Mouse (Mus musculus) mesoderm, embryonic 11.5 days (tissue): ENCODE data around the gene Hoxc11.

Source experiments
- DNase-seq: peaks from one replicate; pipeline ENCODE4 v3.0.0-alpha.2; 2012; ENCODE audit warnings: low read depth, low spot score

Hoxc11 gene

DNA sequence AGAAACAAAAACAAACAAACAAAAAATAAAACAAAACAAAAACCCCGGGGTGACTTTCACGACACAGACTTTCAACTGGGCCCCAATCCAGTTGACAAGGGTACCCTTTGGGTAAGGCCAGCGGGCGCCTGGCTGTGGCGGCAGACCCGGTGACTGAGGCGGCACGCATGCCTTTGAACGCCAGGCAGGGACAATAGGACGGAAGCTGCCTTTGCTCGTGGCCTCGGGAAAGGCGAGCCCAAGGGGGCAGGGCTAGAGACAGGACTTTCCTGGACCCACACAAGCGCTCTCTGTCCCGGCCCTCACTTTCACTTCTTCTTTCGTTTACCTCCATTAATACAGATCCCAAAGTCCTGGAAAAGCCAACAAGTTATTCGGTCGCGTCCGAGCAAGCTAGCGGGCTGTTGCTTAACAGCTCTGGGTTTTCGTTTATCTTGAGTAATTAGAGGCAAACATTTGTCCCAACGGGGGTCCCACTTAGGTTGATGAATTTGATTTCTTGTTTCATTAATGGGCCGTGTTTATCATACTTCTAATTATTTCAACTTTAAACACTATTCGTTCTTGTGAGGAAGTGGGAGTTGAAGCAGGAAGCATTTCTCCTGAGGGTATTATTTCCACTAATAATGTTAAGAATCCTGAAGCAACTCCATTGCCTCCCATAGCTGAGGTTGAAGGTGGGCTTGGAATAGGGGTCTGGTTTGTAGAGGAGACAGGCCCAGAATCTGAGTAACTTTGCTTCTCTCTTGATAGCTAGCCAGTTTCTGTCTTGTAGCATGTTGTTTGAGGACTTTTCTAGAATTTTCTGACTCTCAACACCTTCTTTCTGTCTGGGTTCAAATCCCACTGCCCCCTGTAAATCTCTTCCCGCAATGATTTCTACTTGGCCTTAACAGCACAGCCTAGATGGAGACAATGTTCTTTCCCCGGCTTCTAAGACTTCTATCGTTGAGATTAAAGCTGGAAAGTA, 9.7 kb downstream of the Hoxc11 start:
- DNase-seq = no peak

DNA sequence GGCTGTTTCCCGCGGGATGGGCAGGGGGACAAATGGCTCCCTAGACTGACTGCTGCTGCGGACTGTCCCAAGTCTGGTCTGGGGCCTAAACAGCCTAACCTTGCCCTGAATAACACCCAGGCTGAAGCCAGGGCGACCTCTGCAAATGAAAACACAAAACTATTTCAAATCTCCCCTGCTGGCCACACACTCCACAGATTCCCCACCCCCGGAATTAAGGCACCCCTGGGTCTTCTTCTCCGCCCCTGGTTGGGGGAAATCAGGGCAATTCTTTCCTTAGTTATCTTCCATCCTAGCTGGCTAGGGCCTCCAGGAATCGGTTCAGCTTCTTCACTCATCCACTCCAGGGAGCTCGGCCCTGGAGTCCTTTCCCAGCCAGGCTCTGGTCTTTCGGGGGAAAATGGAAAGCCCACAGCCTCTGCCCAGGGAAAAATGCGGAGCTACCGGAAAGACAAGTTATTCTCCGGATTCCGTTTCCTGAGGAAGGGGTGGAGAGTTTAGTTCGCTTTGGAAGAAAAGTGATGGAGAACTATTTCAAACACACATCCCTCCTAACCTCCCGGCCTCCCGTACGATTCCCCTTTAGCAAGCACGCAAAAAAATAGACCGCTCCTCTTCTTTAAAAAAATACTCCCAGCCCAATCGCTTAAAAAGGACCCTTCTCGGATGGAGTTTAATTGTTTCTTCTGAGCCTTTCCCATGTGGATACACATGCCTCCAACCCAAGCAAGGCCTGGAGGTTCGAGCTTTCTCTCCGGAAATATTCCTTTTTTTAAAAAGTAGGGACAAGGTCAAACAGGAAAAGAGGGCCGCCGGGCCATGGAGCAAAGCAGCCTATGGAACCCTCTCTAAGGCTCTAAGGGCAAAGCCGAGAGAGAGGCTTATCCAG, 11.0 kb downstream of the Hoxc11 start:
- DNase-seq = no peak

DNA sequence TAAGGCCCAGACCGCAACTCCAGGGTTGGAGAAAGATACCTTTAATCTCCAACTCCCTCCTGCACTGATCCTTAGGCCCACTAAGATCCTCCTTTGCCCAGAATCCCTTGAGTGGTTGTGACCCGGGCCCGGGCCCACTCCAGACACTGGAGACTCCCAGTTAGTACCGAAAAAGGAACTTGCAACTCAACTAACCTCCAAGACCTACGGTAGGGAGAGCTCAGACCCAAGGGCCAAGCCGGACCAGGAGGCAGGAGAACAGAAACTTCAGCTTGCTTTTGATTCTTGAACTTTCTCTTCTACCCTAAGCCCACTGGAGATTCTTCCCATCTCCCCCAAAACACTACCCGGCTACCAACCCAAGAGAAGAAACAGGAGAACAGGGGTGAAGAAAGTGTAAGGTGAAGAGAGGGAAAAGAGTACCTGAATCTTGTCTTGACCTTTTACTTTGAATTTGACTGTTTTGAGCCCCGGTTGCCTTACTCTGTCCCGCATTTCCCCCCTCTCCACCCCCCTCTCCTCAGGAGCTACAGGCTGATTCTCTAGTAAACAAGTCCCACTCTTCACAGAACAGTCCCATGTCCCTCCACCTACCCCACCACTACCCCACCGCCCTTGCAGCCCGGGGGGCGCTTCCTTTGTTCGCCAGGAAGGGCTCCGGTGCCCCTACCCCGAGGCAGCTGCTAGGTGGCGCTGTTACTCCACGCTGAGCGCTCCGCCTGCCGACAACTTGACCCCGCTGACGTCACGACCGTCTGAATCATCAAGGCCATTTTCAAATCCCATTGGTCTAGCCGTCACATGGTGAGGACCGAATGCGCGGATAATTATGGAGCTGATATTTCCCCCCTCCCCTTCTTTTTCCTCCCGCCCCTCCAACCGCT, 11.9 kb downstream of the Hoxc11 start:
- peak; percentile 97 for DNase-seq

DNA sequence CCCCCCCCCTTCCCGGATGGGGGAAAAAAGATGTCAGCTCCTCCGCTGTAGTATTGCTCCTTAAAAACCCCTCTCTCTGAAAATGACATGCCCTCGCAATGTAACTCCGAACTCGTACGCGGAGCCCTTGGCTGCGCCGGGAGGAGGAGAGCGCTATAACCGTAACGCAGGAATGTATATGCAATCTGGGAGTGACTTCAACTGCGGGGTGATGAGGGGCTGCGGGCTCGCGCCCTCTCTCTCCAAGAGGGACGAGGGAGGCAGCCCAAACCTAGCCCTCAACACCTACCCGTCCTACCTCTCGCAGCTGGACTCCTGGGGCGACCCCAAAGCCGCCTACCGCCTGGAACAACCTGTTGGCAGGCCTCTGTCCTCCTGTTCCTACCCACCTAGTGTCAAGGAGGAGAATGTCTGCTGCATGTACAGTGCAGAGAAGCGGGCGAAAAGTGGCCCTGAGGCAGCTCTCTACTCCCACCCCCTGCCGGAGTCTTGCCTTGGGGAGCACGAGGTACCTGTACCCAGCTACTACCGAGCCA, 12.6 kb downstream of the Hoxc11 start, which contains the start of gene Hoxc10:
Hoxc10 (plus strand) TSS at position 21 of the 536 bp plus-strand sequence.
- no peak for DNase-seq

DNA sequence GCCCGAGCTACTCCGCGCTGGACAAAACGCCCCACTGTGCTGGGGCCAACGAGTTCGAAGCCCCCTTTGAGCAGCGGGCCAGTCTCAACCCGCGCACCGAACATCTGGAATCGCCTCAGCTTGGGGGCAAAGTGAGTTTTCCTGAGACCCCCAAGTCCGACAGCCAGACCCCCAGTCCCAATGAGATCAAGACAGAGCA, 13.0 kb downstream of the Hoxc11 start, which contains the start of gene Hoxc5:
Hoxc5 (plus strand) TSS at position 132 of the 199 bp plus-strand sequence.
- no peak for DNase-seq

DNA sequence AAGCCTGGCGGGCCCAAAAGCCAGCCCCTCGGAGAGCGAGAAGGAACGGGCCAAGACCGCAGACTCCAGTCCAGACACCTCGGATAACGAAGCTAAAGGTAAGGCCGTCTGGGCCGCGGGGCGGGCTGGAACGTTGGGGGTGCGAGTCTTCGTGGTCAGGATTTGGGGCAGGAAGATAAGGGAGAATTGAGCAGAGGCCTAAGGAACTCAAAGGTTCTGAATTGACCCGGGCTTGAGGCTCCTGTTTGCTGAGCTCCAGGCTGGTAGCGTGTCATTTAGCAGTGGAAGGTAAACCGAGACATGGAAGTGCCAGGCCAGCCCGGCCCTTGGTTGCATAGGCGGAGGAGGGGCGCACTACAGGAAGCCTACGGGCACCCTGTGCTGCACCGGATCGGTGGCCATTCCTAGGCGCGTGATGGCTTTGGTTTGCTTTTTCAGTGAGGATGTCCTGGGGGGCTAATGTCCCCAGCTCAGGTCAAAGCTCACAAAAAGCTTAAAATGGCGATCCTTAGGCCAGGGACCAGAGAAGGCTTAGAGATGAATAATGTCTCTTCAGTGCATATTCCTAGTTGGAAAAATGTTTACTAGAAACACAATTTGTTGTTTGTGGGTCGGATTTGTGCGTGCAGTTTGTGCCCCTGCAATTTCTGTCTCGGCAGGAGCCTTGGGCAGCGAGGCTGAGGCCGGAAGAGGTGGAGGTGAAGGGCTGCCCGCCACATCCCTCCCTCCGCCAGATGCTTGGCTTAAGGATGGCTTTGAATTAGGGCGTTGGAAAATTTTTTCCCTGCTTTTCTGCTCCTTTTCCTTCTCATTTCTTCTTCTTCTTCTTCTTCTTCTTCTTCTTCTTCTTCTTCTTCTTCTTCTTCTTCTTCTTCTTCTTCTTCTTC, 13.5 kb downstream of the Hoxc11 start:
- no peak for DNase-seq

DNA sequence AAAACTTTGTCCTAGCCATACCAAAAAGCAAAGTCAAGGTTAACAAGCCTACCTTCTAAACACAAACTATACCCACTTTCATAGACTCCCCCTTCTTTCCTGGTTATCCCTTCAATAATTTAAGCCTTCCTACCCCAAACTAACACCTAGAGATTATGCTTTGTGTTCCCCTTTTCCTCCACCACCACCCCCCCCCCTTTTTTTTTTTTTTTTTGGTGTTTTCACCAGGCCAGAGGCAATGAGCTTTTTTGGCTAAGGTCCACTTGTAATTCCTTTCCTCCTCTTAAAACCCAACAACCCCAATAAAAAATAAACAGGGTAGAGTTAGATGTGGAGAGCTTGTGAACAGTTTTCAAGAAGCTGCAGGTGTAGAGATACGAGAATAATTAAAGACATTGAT, 15.1 kb downstream of the Hoxc11 start:
- DNase-seq = no peak

DNA sequence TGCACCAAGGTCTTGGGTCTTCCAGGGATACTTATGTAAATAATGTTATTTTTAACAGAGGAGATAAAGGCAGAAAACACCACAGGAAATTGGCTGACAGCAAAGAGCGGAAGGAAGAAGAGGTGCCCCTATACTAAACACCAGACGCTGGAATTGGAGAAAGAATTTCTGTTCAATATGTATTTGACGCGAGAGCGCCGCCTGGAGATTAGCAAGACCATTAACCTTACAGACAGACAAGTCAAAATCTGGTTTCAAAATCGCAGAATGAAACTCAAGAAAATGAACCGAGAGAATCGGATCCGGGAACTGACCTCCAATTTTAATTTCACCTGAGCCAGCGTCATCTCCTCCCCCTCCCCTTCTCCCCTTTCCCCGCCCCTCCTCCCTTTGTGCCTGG, 16.5 kb downstream of the Hoxc11 start:
- no peak for DNase-seq

DNA sequence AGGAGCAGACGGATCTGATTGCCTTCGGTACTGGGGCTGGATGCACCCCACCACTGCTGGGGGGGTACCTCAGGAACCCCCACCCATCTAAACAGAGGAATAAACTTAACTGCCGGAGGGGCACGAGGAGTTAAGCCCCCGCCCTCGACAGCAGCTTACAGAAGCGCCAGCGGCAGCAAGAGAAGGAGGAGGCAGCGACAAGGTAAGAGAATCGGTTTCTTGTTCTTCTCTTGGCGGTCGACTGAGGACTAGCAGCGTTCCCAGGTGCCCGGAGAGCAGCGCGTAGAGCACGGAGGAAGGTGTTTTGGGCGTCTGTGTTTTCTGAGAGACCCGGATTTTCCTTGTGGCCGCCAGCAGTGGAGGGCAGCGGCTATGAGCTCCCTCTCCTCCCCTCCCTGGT, 18.0 kb downstream of the Hoxc11 start:
- no peak for DNase-seq

DNA sequence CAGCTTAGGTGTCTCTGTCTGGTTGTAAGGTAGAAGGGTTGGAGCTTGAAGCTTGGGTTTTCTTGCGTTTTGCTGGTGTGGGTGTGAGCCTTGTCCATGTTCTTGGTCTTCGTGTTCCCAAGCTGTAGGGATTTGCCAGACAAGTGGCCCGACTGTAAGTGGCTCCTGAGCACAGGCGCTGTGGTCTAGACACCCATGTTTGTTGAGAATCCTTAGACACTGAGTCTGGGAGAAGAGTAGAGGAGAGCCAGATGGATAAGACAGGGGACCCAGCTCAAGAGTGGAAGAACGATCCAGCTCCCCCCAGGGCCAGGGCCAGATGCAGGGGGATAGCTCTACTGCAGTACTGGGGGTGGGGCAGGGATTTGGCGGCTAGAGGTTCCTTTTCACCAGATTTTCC, 18.5 kb downstream of the Hoxc11 start:
- no peak for DNase-seq

DNA sequence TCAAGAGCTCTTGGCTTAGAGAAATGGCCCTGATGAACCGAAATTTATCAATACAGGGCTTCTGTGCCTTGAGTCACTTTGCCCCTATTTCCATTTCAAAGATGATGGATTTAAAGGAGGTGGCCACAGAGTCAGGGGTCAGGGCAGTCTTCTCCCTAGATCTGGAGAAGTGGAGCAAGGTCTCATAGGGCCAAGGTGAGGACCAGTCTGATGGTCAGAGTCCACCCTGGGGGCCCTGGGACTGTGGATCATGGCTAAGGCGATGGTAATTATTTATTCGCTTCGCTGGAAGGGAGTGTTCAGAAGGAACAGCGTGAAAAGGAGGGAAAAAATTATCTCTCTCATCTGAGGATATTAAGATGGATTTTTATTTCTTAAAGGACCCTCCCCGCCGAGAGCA, 20.8 kb downstream of the Hoxc11 start:
- DNase-seq = no peak

DNA sequence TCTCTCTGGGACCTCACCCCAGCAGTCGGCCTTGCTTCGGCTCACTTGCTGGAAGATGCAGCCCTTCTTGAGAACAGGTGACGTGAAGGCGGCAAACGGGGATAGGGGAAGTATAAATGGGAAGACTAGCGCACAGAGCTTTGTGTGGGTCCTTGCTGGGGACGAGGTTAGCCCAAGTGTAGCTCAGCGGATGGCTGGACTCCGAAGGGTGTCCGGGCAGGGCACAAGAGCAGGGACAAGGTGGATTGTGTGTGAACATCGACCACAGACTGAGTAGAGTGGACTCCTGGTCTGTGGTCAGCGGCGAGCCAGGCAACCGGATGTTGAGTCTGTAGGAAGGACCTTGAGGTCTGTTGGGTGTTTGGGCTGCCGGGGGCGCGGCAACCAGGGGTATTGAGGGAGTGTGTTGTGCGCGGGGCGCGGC, 21.5 kb downstream of the Hoxc11 start:
- DNase-seq = no peak

DNA sequence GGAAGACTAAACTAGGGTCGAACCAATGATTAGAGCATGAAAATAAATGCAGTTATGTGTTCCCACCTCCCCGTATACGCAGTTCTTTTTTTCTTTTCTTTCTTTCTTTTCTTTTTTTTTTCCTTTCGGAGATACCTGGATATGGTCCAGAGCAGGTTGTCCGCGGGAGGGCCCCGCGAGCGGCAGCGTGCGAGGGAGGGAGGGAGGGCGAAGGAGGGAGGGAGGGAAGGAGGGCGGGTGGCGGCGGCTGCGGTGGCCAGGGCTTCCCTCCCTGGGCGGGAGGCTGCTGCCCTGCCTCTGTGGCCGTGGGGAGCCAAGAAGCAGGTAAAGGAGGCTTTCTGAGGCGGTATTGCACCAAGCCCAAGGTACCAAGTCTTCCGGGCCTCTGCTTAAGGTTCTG, 21.9 kb downstream of the Hoxc11 start, which contains the start of gene Hoxc9:
Hoxc9 (plus strand) TSS at position 269 of the 400 bp plus-strand sequence.
- DNase-seq = no peak

DNA sequence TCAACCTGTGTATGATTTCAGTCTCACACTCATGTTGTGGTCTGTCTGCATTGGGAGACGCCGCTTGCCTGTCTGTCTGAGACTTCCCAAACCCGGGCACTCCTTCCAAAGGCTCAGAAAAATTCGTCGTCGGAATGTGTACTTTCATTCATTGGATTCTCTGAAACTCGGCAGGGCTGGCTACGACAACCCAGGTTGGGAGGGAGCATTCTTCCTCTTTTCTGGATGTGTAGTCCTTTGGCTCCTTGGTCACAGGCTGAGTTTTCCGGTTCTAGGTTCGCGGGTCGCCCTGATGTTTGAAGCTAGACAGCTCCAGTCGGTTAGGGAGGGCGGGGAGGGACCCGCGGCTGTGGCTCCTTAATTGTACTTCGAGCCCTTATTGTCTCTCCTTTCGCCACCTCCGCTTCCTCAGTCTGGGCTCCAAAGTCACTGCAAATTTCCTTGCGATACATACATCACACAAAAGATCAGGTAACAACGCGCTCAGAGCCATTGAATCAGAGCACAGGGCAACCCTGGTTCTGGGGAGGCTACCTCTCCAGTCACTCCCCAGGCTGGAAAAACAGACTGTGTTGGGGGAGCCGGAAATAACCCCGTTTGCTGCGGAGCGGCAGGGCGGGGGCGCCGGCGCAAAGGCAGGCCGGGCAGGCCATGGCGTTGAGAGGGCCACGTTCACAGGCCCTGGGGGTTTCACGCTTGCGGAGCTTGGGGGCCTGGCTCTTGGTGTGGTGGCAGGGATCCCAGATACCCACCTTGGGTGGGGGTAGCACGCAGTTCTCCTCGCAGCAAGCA, 22.6 kb downstream of the Hoxc11 start:
- no peak for DNase-seq

DNA sequence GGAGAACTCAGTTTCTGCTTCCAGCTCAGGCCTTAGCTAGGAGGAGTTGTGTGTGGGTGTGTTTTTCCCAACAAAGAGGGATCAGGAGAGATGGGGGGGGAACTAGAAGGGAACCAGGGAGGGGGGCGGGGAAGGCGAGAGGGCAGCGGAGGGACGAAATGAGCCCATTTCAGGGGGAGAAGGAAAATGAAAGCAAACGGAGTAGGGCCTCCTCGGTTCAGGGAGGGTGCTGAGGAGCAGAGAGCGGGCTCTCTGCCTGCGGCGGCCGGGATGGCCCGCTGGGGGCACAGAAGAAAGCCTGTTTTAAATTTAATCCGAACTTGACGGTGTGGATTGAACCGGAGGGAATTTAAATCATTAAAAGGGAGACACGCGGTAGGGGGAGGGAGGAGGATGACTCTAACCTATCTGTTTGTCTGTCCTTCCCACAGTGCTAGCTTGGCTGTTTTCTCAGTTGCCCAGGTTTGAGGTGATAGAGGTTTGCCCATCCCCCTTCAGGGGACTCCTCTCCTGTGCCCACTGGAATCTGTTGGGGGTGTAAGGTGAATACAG, 23.3 kb downstream of the Hoxc11 start:
- no peak for DNase-seq

DNA sequence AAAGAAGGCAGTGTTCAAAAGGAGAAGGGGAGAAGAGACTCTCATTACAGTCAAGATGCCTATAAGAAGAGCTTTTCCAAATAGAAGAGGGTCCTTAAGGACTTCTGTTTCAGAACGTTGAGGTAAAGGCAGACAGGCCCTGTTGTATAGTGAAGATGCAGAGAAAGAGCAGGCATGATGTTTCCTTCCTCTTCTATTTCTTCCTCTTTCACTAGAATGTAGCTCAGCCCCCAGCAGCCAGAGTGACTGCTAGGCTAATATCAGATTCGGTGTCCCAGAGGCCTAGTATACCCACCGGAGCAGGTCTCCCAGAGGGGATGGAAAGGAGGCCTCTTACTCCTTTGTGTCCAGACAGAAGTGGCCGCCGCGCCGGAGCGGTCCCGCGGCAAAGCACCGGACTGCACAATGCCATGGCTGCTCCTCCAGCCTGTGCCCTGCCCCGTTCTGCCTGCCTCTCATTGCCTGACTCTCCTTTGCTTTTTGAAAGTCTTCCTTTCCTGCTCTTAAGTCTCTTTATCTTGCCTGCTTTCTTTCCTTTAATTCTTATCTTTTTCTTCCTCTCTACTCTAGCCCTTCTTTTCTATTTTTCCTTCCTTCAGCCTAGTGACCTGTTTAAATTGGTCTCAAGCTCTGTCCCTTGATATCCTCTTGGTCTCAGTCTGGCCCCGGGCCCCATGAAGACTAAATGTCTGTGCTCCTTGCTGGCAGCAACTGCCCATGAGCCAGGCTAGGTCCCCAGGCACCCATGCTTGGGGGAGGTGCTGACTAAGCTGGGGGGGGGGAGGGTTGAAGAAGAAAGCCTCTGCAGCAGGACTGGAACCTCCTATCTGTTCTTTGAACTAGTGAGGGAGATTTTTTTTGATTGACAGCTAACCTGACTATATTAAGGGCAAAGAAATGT, 24.6 kb downstream of the Hoxc11 start:
- DNase-seq = no peak

DNA sequence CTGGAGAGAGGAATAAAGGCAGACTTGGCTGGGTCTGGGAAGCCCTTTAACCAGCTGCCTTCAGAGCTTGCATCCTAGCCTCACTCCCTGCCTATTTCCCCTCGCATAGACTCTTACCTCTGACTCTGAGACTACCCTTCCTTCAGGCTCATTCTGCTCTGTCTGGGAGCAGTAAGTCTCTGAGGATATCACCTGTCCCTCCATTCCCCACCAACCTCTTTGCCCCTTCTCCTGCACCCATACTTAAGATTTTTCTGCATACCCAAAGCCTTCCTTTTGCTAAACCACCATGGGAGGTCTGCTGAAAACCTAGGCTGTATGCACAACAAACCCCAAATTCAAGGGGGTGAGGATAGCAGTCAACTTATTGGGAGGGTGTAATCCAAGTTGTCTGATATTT, 25.7 kb downstream of the Hoxc11 start:
- no peak for DNase-seq

DNA sequence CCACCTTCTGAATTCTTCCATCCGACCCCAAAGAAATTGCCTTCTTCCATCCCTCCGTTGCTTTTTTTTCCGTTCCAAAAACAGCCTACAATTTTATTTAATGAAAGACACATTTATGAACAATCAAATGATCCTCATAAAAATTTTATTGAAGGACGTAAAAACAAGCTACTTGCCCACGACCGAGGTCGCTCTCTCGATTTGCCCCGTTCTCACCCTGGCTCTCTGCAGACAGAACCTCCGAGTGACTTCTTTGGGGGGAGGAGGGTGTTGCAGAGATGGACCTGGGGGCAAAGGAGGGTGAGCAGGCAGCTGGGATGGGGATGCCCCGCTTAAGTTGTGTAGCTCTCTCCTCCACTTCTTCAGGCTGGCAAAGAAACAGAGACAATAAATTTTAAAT, 26.1 kb downstream of the Hoxc11 start:
- no peak for DNase-seq
